15 mouse cellular contexts compared by ENCODE assay signal in genomic region chr6:143073476-143073875, GRCm38 (mm10).
"Had no signal": no experiment of that assay in that cellular context is flagged by ENCODE, and none has a peak within 500 bp of the region (broad histone marks: within the 10 kb centered on the region; RNA-seq: fewer than 3 reads in every experiment).

No protein-coding gene starts in this region.

- H3K27me3 ChIP-seq: lung, embryonic 15.5 days; midbrain, embryonic 13.5 days; neural tube, embryonic 15.5 days; stomach, embryonic 15.5 days had no signal

- H3K4me2 ChIP-seq: lung, embryonic 15.5 days; midbrain, embryonic 13.5 days; neural tube, embryonic 15.5 days; stomach, embryonic 15.5 days had no signal

- H3K4me1 ChIP-seq: limb, embryonic 10.5 days; midbrain, embryonic 13.5 days; neural tube, embryonic 15.5 days; stomach, embryonic 15.5 days had no signal

- DNase-seq: kidney, adult 8-10 months; kidney, postnatal 36 days; lung, postnatal 14 days; right cerebral cortex, adult 18-20 months; spleen, adult 18-20 months; thymus, adult 2 months; thymus, postnatal 25 days had no signal

- H3K27ac ChIP-seq: layer of hippocampus, adult 2 months; limb, embryonic 10.5 days; lung, embryonic 15.5 days; midbrain, embryonic 13.5 days; neural tube, embryonic 15.5 days; stomach, embryonic 15.5 days had no signal

- H3K4me3 ChIP-seq: layer of hippocampus, adult 2 months; limb, embryonic 10.5 days; lung, embryonic 15.5 days; midbrain, embryonic 13.5 days; myocyte; neural tube, embryonic 15.5 days; stomach, embryonic 15.5 days had no signal

- H3K9ac ChIP-seq: lung, embryonic 15.5 days; midbrain, embryonic 13.5 days; neural tube, embryonic 15.5 days; stomach, embryonic 15.5 days had no signal

- H3K9me3 ChIP-seq: limb, embryonic 10.5 days; lung, embryonic 15.5 days; midbrain, embryonic 13.5 days; neural tube, embryonic 15.5 days; stomach, embryonic 15.5 days had no signal

- ATAC-seq: intestine, embryonic 16.5 days; midbrain, embryonic 13.5 days had no signal
